Mouse (Mus musculus) lung, embryonic 14.5 days (tissue): Measurements from ENCODE around the gene Fcrl6. TPM values are rescaled to one million over a fixed set of nuclear protein-coding genes. Genes with fewer than 3 reads are reported as not detected.

Experiments used
- ATAC-seq: fragments of 200-750 bp; cut with Nextera tagmentation; 2 replicates; pipeline ENCODE4 v1.8.0; 2017; ENCODE audit warnings: mild to moderate bottlenecking, moderate TSS enrichment, moderate library complexity; ENCODE audit not compliant: insufficient read depth
- DNase-seq: peaks from one replicate; pipeline ENCODE4 v3.0.0-alpha.2; 2015
- H3K27ac ChIP-seq: fragments of 300-500 bp; sonication (generic); 2 replicates; pipeline ENCODE4 v1.5.1; 2014; ENCODE audit warnings: low read depth, mild to moderate bottlenecking, moderate library complexity
- H3K27me3 ChIP-seq: fragments of 300-500 bp; sonication (generic); 2 replicates; pipeline ENCODE4 v1.6.1; 2014; ENCODE audit warnings: low read length, control low read depth; ENCODE audit not compliant: insufficient read depth
- H3K36me3 ChIP-seq: fragments of 300-500 bp; sonication (generic); 2 replicates; pipeline ENCODE4 v1.6.1; 2014; ENCODE audit warnings: control low read depth; ENCODE audit not compliant: insufficient read depth
- H3K4me1 ChIP-seq: fragments of 300-500 bp; sonication (generic); 2 replicates; pipeline ENCODE4 v1.6.1; 2014; ENCODE audit warnings: antibody characterized with exemption, control low read depth; ENCODE audit not compliant: insufficient read depth
- H3K4me2 ChIP-seq: fragments of 300-500 bp; sonication (generic); 2 replicates; pipeline ENCODE4 v1.6.1; 2014; ENCODE audit warnings: mild to moderate bottlenecking
- H3K4me3 ChIP-seq: fragments of 300-500 bp; sonication (generic); 2 replicates; pipeline ENCODE4 v1.5.1; 2014; ENCODE audit warnings: low read depth, low read length
- H3K9ac ChIP-seq: fragments of 300-500 bp; sonication (generic); 2 replicates; pipeline ENCODE4 v1.6.1; 2014
- H3K9me3 ChIP-seq: fragments of 300-500 bp; sonication (generic); 2 replicates; pipeline ENCODE4 v1.6.1; 2016; ENCODE audit warnings: low read depth, low read length, control low read depth
- CTCF ChIP-seq: IDR thresholded peaks from 2 replicates; pipeline ENCODE4 v1.5.1; 2016; ENCODE audit warnings: antibody characterized with exemption, low read depth
- WGBS: fragments of 180-500 bp; shearing (Covaris S2); extraction: QIAGEN DNeasy Blood & Tissue Kit; methylation state at CpG from one replicate; pipeline ENCODE4 v1.1.7; 2014; 5-methylcytosine and 5-hydroxymethylcytosine counted together
- polyA plus RNA-seq: library from polyadenylated mRNA; unstranded; fragments of >200 nt; fragmentation: Nextera tagmentation; extraction: Ambion mirVana; gene quantifications from 2 replicates; pipeline ENCODE4 v1.2.1, GENCODE M21; 2014

The Fcrl6 gene
- polyA plus RNA-seq, 1 experiment from 2014 or later, result not detected

DNA sequence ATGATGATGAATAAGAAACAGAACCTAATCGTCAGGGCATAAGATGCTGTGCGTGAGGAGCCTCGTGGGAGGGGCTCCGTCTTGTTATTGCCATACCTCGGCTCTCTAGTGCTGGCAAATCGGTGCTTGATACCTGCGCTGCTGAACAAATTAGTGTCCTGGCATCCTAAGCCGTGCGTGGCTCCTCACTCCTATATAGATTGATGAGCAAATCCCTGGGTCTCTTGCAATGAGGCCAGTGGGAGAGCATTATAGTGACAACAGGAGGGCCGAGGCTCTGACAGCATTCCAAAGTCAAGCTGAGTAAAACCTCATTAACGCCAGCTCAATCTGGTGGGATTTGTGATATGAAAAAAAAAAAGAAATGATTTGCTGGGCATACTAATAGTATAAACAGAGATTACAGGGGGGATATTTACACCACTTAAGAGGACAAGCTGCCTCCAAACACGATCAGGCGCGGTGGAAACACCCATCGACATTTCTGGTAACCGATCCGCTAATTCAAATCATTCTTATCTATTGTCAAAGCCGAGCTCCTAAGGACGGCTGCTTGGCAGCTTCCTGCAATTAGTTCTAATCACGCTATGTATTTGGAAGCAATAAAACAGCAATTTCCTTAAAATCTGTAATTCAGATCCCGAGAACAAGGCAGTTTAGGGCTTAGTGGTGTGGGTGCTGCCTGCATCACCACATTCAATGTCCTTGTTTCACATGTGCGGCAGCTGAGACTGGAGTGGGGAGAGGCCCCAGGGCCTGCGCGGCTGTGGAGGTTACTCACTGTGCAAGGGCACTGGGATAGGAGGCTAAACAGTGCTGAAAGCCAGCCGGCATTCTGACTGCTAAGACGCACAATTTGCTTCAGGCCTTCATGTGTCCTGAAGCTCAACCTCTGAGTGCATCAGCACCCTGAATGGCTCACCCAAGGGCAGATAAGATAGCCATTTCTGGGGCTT is 16.5 kb downstream of the Fcrl6 start:
- H3K36me3 ChIP-seq, result no peaks in the 10 kb centered on the region
- no peak overlapping the region for H3K9ac ChIP-seq
- H3K27ac ChIP-seq, result no peak overlapping the region
- TF ChIP-seq CTCF, result no peak
- no peak overlapping the region for H3K4me2 ChIP-seq
- no peaks in the 10 kb centered on the region for H3K9me3 ChIP-seq
- 24% methylated on average over 26 of the region's 26 CpGs for WGBS
- ATAC-seq (0 out of 2 replicates have a peak, but pooled peaks have one; percentile 39), DNase-seq (peak; percentile 7)
- H3K4me3 ChIP-seq, result no peak overlapping the region
- H3K4me1 ChIP-seq, result no peaks in the 10 kb centered on the region; the same call in 1 of the 2 replicates
- peaks cover 20% of the 10 kb centered on the region for H3K27me3 ChIP-seq

- Histone ChIP-seq H3K36me3 (no peaks in the 10 kb centered on the region), H3K9me3 (no peaks in the 10 kb centered on the region), H3K9ac (no peak overlapping the region), H3K4me1 (no peaks in the 10 kb centered on the region; the same call in 1 of the 2 replicates), H3K27me3 (peaks cover 20% of the 10 kb centered on the region), H3K4me3 (no peak overlapping the region), H3K27ac (no peak overlapping the region), H3K4me2 (no peak overlapping the region)
- no peak; the same call in 1 of the 2 replicates for ATAC-seq
- no peak for TF ChIP-seq CTCF
- DNase-seq, result no peak
- 36% methylated on average over 4 of the region's 4 CpGs for WGBS
Measured at GRCm38 (mm10) chr1:172585026-172585425, 17.3 kb downstream of the Fcrl6 start.

GRCm38 (mm10) chr1:172584271-172584670 is 18.1 kb downstream of the Fcrl6 start:
- no peak for TF ChIP-seq CTCF
- DNase-seq (no peak), ATAC-seq (no peak)
- Histone ChIP-seq H3K9me3 (no peaks in the 10 kb centered on the region), H3K9ac (no peak overlapping the region), H3K27me3 (peaks cover 20% of the 10 kb centered on the region), H3K36me3 (no peaks in the 10 kb centered on the region), H3K4me3 (no peak overlapping the region), H3K4me1 (no peaks in the 10 kb centered on the region; the same call in 1 of the 2 replicates), H3K27ac (no peak overlapping the region), H3K4me2 (no peak overlapping the region)
- 85% methylated on average over 6 of the region's 6 CpGs for WGBS

DNA sequence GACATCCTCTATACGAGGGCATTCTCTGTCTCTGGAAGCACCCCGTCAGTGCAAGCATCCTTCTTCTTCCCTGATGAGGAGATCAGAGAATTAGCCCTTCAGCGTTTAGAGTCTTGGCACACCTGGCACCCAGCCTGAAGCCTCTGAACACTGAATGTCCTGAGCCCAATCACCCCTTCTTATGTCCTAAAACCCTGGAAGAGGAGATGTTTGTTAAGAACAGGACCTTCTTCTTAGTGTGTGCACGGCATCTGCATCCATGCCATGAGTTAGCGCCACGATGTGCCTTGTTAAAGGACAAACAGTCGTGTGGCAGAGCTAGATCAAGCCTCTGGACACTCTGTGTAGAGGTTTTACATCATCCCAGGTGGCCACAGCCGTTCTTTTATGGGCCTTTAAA is 19.9 kb downstream of the Fcrl6 start:
- 83% methylated on average over 8 of the region's 8 CpGs for WGBS
- no peak overlapping the region for H3K4me2 ChIP-seq
- H3K36me3 ChIP-seq, result no peaks in the 10 kb centered on the region
- no peak overlapping the region for H3K4me3 ChIP-seq
- no peaks in the 10 kb centered on the region; the same call in 1 of the 2 replicates for H3K4me1 ChIP-seq
- H3K9ac ChIP-seq, result no peak overlapping the region
- H3K27ac ChIP-seq, result no peak overlapping the region
- no peak for ATAC-seq
- H3K9me3 ChIP-seq, result no peaks in the 10 kb centered on the region
- H3K27me3 ChIP-seq, result peaks cover 20% of the 10 kb centered on the region
- no peak for DNase-seq
- no peak for TF ChIP-seq CTCF

DNA sequence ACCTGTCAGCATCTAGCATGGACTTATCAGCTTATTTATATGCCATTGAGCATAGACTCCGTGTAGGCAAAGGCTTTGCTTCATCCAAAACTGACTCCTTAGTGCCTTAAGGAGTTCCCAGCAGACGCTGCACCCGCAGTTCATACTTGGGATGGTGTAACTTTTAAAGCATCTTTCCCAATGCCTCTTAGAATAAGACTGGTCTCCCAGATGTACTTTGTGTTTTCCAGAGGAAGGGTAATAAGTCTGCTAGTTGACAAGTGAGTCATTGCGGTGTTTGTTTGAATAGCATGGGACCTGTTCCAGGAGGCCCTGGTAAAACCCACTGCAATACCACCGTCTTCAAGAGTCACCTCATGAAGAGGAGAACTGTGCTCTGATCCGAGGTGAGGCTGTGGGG is 22.2 kb downstream of the Fcrl6 start:
- H3K4me1 ChIP-seq, result no peaks in the 10 kb centered on the region
- no peak overlapping the region for H3K27ac ChIP-seq
- WGBS, result 56% methylated on average over 6 of the region's 6 CpGs
- peaks cover 10% of the 10 kb centered on the region for H3K27me3 ChIP-seq
- H3K36me3 ChIP-seq, result no peaks in the 10 kb centered on the region
- H3K9ac ChIP-seq, result no peak overlapping the region
- ATAC-seq (no peak), DNase-seq (no peak)
- no peak overlapping the region for H3K4me2 ChIP-seq
- H3K9me3 ChIP-seq, result no peaks in the 10 kb centered on the region
- H3K4me3 ChIP-seq, result no peak overlapping the region
- no peak for TF ChIP-seq CTCF

GRCm38 (mm10) chr1:172567758-172568157 is 34.6 kb downstream of the Fcrl6 start:
- Histone ChIP-seq H3K27me3 (peaks cover 11% of the 10 kb centered on the region; the same call in 1 of the 2 replicates), H3K36me3 (no peaks in the 10 kb centered on the region), H3K4me2 (no peak overlapping the region), H3K4me1 (no peaks in the 10 kb centered on the region), H3K27ac (no peak overlapping the region), H3K9me3 (no peaks in the 10 kb centered on the region), H3K9ac (no peak overlapping the region), H3K4me3 (no peak overlapping the region)
- TF ChIP-seq CTCF, result no peak
- ATAC-seq (no peak), DNase-seq (peak; percentile 36)
- 24% methylated on average over 4 of the region's 4 CpGs for WGBS

DNA sequence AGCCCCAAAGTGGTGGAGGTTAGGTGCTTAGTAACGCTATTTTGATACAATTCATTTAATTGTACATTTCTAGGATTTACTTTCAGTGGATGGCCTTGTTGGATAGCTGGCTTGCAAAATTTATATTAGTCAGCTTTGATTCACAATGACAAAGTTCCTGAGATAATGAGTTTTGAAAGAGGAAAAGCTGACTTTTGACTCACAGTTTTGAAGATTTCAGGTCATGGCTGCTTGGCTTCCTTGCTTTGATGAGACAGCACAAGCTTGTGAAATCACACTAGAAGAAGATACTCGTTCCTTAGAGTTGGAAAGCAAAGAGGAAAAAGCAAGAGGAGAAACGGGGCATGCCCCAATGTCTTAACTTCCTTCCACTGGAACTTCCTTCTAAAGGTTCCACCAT is 36.2 kb downstream of the Fcrl6 start:
- no peak overlapping the region for H3K4me3 ChIP-seq
- DNase-seq, result no peak
- WGBS, result 61% methylated on average over 3 of the region's 3 CpGs
- H3K9ac ChIP-seq, result no peak overlapping the region
- ATAC-seq, result no peak
- H3K27ac ChIP-seq, result no peak overlapping the region
- TF ChIP-seq CTCF, result no peak
- H3K9me3 ChIP-seq, result no peaks in the 10 kb centered on the region
- peaks cover 27% of the 10 kb centered on the region for H3K27me3 ChIP-seq
- no peak overlapping the region for H3K4me2 ChIP-seq
- H3K4me1 ChIP-seq, result 0 out of 2 replicates have a peak, but pooled peaks cover 3% of the 10 kb centered on the region
- no peaks in the 10 kb centered on the region for H3K36me3 ChIP-seq
